In genomic region chr9:106566437-106566836, GRCm38 (mm10) we compare ENCODE assay signal across 8 mouse cellular contexts. TPM values are rescaled to one million over a fixed set of nuclear protein-coding genes. Genes with fewer than 3 reads are reported as not detected.
A peak's percentile ranks its signal among the peaks of the same experiment; 100 is the strongest.
DNase-seq lines count a peak whose midpoint lies in the region; ATAC-seq lines count a peak whose summit lies in the region.

No protein-coding gene starts in this region.

- peak; percentile 62; the same call in 1 of the 2 replicates for ATAC-seq in intestine, embryonic 14.5 days (replicated peaks; ENCODE audit: low FRiP score, low TSS enrichment, low read depth)
- ATAC-seq in liver, embryonic 11.5 days (replicated peaks; ENCODE audit: low FRiP score), result peak; percentile 56

- H3K4me2 ChIP-seq in intestine, embryonic 14.5 days (ENCODE audit: low read length), result no peak overlapping the region
- H3K4me2 ChIP-seq in liver, embryonic 11.5 days, result no peak overlapping the region

- no peaks in the 10 kb centered on the region for H3K9me3 ChIP-seq in intestine, embryonic 14.5 days (ENCODE audit: control insufficient read depth, low read length)
- H3K9me3 ChIP-seq in liver, embryonic 11.5 days (ENCODE audit: control insufficient read depth, low read length), result no peaks in the 10 kb centered on the region

- H3K9ac ChIP-seq in intestine, embryonic 14.5 days (ENCODE audit: low read length), result no peak overlapping the region
- H3K9ac ChIP-seq in liver, embryonic 11.5 days (ENCODE audit: low read depth, low read length), result no peak overlapping the region

- no peak overlapping the region for H3K27ac ChIP-seq in intestine, embryonic 14.5 days (ENCODE audit: low read depth)
- no peak overlapping the region for H3K27ac ChIP-seq in liver, embryonic 11.5 days (ENCODE audit: low read depth, low read length)

- DNase-seq in embryo, embryonic 11 days, result peak; percentile 17
- no peak for DNase-seq in embryo, embryonic 9.5 days (ENCODE audit: extremely low spot score)
- DNase-seq in intestine, embryonic 14.5 days (ENCODE audit: low spot score), result peak; percentile 55
- peak; percentile 34 for DNase-seq in liver, embryonic 11.5 days (ENCODE audit: low spot score)
- DNase-seq in spleen, postnatal 36 days (ENCODE audit: low spot score in 2 of 2), result peak; percentile 27 to 29
- DNase-seq in frontal cortex, postnatal 10 days (ENCODE audit: low spot score in 2 of 2), result no peak
- no peak for DNase-seq in layer of hippocampus, adult 18-20 months (ENCODE audit: low spot score in 2 of 2)
- DNase-seq in cerebellum, postnatal 4 days (ENCODE audit: low spot score in 2 of 2), result no peak

- H3K36me3 ChIP-seq in intestine, embryonic 14.5 days (ENCODE audit: control insufficient read depth, insufficient read depth, low read length), result no peaks in the 10 kb centered on the region
- H3K36me3 ChIP-seq in liver, embryonic 11.5 days (ENCODE audit: control insufficient read depth, insufficient read depth, low read length), result no peaks in the 10 kb centered on the region

- no peaks in the 10 kb centered on the region for H3K4me1 ChIP-seq in intestine, embryonic 14.5 days (replicated peaks; ENCODE audit: control insufficient read depth, insufficient read depth, low read length)
- H3K4me1 ChIP-seq in liver, embryonic 11.5 days (replicated peaks; ENCODE audit: control insufficient read depth, insufficient read depth, low read length), result no peaks in the 10 kb centered on the region

- H3K4me3 ChIP-seq in intestine, embryonic 14.5 days (ENCODE audit: low read depth, low read length), result no peak overlapping the region
- no peak overlapping the region for H3K4me3 ChIP-seq in liver, embryonic 11.5 days (ENCODE audit: low read depth, low read length)

- no peaks in the 10 kb centered on the region for H3K27me3 ChIP-seq in intestine, embryonic 14.5 days (replicated peaks; ENCODE audit: control insufficient read depth, insufficient read depth, low read length)
- H3K27me3 ChIP-seq in liver, embryonic 11.5 days (replicated peaks; ENCODE audit: control insufficient read depth, insufficient read depth, low read length), result no peaks in the 10 kb centered on the region

- 48% methylated on average over 11 of the region's 11 CpGs for WGBS in intestine, embryonic 14.5 days
- 45% methylated on average over 11 of the region's 11 CpGs for WGBS in liver, embryonic 11.5 days

RNA-seq across cellular contexts. Expression of gene Iqcf4, which starts 4.4 kb away (rescaled TPM):
- not detected in 2 replicates for polyA plus RNA-seq in intestine, embryonic 14.5 days (2014; fragmentation: Nextera tagmentation; extraction: Ambion mirVana)
- polyA plus RNA-seq in liver, embryonic 11.5 days (2014; fragmentation: Nextera tagmentation; extraction: Ambion mirVana), result not detected in 2 replicates
- total RNA-seq in layer of hippocampus, adult 18-20 months (2021), result not detected

RNA-seq across cellular contexts. Expression of gene Iqcf3, which starts 5.0 kb away (rescaled TPM):
- polyA plus RNA-seq in intestine, embryonic 14.5 days (2014; fragmentation: Nextera tagmentation; extraction: Ambion mirVana), result not detected in 2 replicates
- not detected in 2 replicates for polyA plus RNA-seq in liver, embryonic 11.5 days (2014; fragmentation: Nextera tagmentation; extraction: Ambion mirVana)
- not detected for total RNA-seq in layer of hippocampus, adult 18-20 months (2021)

RNA-seq across cellular contexts. Expression of gene Iqcf5, which starts 52.1 kb away (rescaled TPM):
- polyA plus RNA-seq in intestine, embryonic 14.5 days (2014; fragmentation: Nextera tagmentation; extraction: Ambion mirVana), result not detected in 2 replicates
- not detected in 2 replicates for polyA plus RNA-seq in liver, embryonic 11.5 days (2014; fragmentation: Nextera tagmentation; extraction: Ambion mirVana)
- not detected for total RNA-seq in layer of hippocampus, adult 18-20 months (2021)

RNA-seq across cellular contexts. Expression of gene Iqcf6, which starts 59.9 kb away (rescaled TPM):
- not detected in 2 replicates for polyA plus RNA-seq in intestine, embryonic 14.5 days (2014; fragmentation: Nextera tagmentation; extraction: Ambion mirVana)
- not detected in 2 replicates for polyA plus RNA-seq in liver, embryonic 11.5 days (2014; fragmentation: Nextera tagmentation; extraction: Ambion mirVana)
- not detected for total RNA-seq in layer of hippocampus, adult 18-20 months (2021)

Comparison
In these comparisons a context has a peak if more than half of its experiments do, and no peak if none do; other contexts are left out.
1. DNase-seq: peak in embryo, embryonic 11 days (single experiment), intestine, embryonic 14.5 days (single experiment), liver, embryonic 11.5 days (single experiment) and spleen, postnatal 36 days (2 of 2); none in embryo, embryonic 9.5 days (single experiment), frontal cortex, postnatal 10 days (0 of 2), layer of hippocampus, adult 18-20 months (0 of 2) and cerebellum, postnatal 4 days (0 of 2).